Mouse (Mus musculus) hindbrain, postnatal 0 days (tissue): ENCODE results near the gene Gm27235. TPM values are rescaled to one million over a fixed set of nuclear protein-coding genes. Genes with fewer than 3 reads are reported as not detected.
"Not testable (repeated sequence)": the region's sequence is repeated elsewhere in the genome, so short reads cannot be mapped to it uniquely, and the experiment has no call there.

ENCODE experiments used
- ATAC-seq: fragments of 200-750 bp; cut with Nextera tagmentation; 2 replicates; pipeline ENCODE4 v1.8.0; 2017; ENCODE audit warnings: mild to moderate bottlenecking, moderate TSS enrichment, moderate library complexity
- DNase-seq: peaks from one replicate; pipeline ENCODE4 v3.0.0-alpha.2; 2015; ENCODE audit warnings: low spot score
- H3K27ac ChIP-seq: fragments of 300-500 bp; sonication (generic); 2 replicates; pipeline ENCODE4 v1.5.1; 2014; ENCODE audit warnings: mild to moderate bottlenecking
- H3K27me3 ChIP-seq: fragments of 300-500 bp; sonication (generic); 2 replicates; pipeline ENCODE4 v1.6.1; 2014; ENCODE audit warnings: low read length, mixed read lengths; ENCODE audit not compliant: insufficient read depth
- H3K36me3 ChIP-seq: fragments of 300-500 bp; sonication (generic); 2 replicates; pipeline ENCODE4 v1.6.1; 2014; ENCODE audit warnings: low read length, mixed read lengths; ENCODE audit not compliant: insufficient read depth
- H3K4me1 ChIP-seq: fragments of 300-500 bp; sonication (generic); 2 replicates; pipeline ENCODE4 v1.6.1; 2014; ENCODE audit warnings: antibody characterized with exemption, low read length, mixed read lengths; ENCODE audit not compliant: insufficient read depth
- H3K4me2 ChIP-seq: fragments of 300-500 bp; sonication (generic); 2 replicates; pipeline ENCODE4 v1.6.1; 2014; ENCODE audit warnings: low read depth, mild to moderate bottlenecking, low read length, moderate library complexity, mixed read lengths
- H3K4me3 ChIP-seq: fragments of 300-500 bp; sonication (generic); 2 replicates; pipeline ENCODE4 v1.5.1; 2014; ENCODE audit warnings: low read length
- H3K9ac ChIP-seq: fragments of 300-500 bp; sonication (generic); replicated peaks from 2 replicates; pipeline ENCODE4 v1.6.1; 2014; ENCODE audit warnings: mild to moderate bottlenecking, low read length, moderate library complexity, mixed read lengths
- H3K9me3 ChIP-seq: fragments of 300-500 bp; sonication (generic); 2 replicates; pipeline ENCODE4 v1.6.1; 2016; ENCODE audit warnings: low read length, mixed read lengths
- CTCF ChIP-seq: IDR thresholded peaks from 2 replicates; pipeline ENCODE4 v1.5.1; 2016; ENCODE audit warnings: antibody characterized with exemption, control low read depth, low read depth
- WGBS: fragments of 180-500 bp; shearing (Covaris S2); extraction: QIAGEN DNeasy Blood & Tissue Kit; methylation state at CpG from one replicate; pipeline ENCODE4 v1.1.7; 2014; 5-methylcytosine and 5-hydroxymethylcytosine counted together
- polyA plus RNA-seq: library from polyadenylated mRNA; unstranded; fragments of >200 nt; fragmentation: Nextera tagmentation; extraction: Ambion mirVana; gene quantifications from 2 replicates; pipeline ENCODE4 v1.2.1, GENCODE M21; 2015
- total RNA-seq: library from RNA; depleted of rRNA; stranded (reverse); fragments of >200 nt; gene quantifications from 2 replicates; pipeline ENCODE4 v1.2.3, GENCODE M21; 2014; rRNA removed

Gene Gm27235
- total RNA-seq (not detected in 2 replicates), polyA plus RNA-seq (not detected in 2 replicates)

DNA sequence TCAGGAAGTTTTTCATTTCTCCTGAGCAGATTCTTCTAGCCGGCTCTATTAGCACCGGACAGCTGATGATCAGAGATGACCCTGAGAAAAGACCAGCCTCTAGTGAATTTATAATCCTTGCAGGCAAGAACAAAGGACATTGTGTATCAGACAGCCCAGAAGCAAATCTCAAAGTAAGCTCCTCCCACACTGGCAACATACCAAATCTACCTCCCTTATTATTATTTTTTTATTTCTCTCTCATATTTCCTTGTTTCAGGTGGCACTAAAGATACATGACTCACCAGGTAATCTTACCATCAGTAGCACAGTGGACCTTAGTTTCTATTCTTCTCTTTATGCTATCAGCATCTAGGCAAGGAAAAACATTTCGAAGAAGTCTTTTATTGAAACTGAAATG lies at the start of gene Gm27235, which contains the start of gene D730048I06Rik:
Gm27235 (minus strand) TSS at position 101 of the 400 bp plus-strand sequence.
D730048I06Rik (minus strand) TSS at position 112 of the 400 bp plus-strand sequence.
- H3K27me3 ChIP-seq: no peaks in the 10 kb centered on the region
- no peak within 1 kb of the TSS for H3K4me3 ChIP-seq
- H3K36me3 ChIP-seq: no peaks in the 10 kb centered on the region
- peaks cover 11% of the 10 kb centered on the region; the same call in 1 of the 2 replicates for H3K9me3 ChIP-seq
- 92% methylated on average over 3 of the region's 3 CpGs for WGBS
- H3K27ac ChIP-seq: no peak within 1 kb of the TSS
- H3K4me2 ChIP-seq: no peak within 1 kb of the TSS
- TF ChIP-seq CTCF: no peak
- no peak within 1 kb of the TSS for H3K9ac ChIP-seq
- DNase-seq (no peak), ATAC-seq (no peak)
- H3K4me1 ChIP-seq: no peaks in the 10 kb centered on the region

- H3K4me1 ChIP-seq, H3K27ac ChIP-seq, H3K4me3 ChIP-seq, H3K36me3 ChIP-seq, H3K27me3 ChIP-seq, H3K4me2 ChIP-seq, H3K9ac ChIP-seq, DNase-seq, H3K9me3 ChIP-seq, ATAC-seq: not testable (repeated sequence)
- WGBS: 94% methylated on average over 15 of the region's 15 CpGs
Observed at GRCm38 (mm10) chr9:35817881-35818280, 28.0 kb upstream of the Gm27235 start.

GRCm38 (mm10) chr9:35798146-35798545 lies 8.2 kb upstream of the Gm27235 start:
- no peak for TF ChIP-seq CTCF
- H3K4me2 ChIP-seq: no peak overlapping the region
- H3K4me3 ChIP-seq: no peak overlapping the region
- H3K4me1 ChIP-seq: no peaks in the 10 kb centered on the region
- H3K27me3 ChIP-seq: no peaks in the 10 kb centered on the region
- H3K36me3 ChIP-seq: no peaks in the 10 kb centered on the region
- no peak for DNase-seq
- ATAC-seq: no peak
- H3K9ac ChIP-seq: no peak overlapping the region
- H3K27ac ChIP-seq: no peak overlapping the region
- no peaks in the 10 kb centered on the region for H3K9me3 ChIP-seq

GRCm38 (mm10) chr9:35778009-35778408 lies 11.9 kb downstream of the Gm27235 start, which contains the start of gene Gm17727:
TSS of gene Gm17727 (minus strand) at chr9:35778109.
- no peak within 1 kb of the TSS for H3K4me3 ChIP-seq
- WGBS: 64% methylated on average over 3 of the region's 3 CpGs

GRCm38 (mm10) chr9:35756843-35757242 lies 33.1 kb downstream of the Gm27235 start:
- no peak overlapping the region for H3K4me2 ChIP-seq
- no peak overlapping the region for H3K4me3 ChIP-seq
- no peak for TF ChIP-seq CTCF
- no peaks in the 10 kb centered on the region for H3K27me3 ChIP-seq
- no peak for ATAC-seq
- DNase-seq: no peak
- no peak overlapping the region for H3K9ac ChIP-seq
- H3K36me3 ChIP-seq: no peaks in the 10 kb centered on the region
- H3K9me3 ChIP-seq: no peaks in the 10 kb centered on the region
- no peak overlapping the region for H3K27ac ChIP-seq
- H3K4me1 ChIP-seq: no peaks in the 10 kb centered on the region

More at GRCm38 (mm10) chr9:35778009-35778408, 11.9 kb downstream of the Gm27235 start, which contains the start of gene Gm17727:
- no peaks in the 10 kb centered on the region for H3K36me3 ChIP-seq
- DNase-seq (no peak), ATAC-seq (no peak)
- H3K4me1 ChIP-seq: no peaks in the 10 kb centered on the region
- H3K4me2 ChIP-seq: no peak within 1 kb of the TSS
- no peak within 1 kb of the TSS for H3K9ac ChIP-seq
- peaks cover 5% of the 10 kb centered on the region; the same call in 1 of the 2 replicates for H3K9me3 ChIP-seq
- TF ChIP-seq CTCF: no peak
- H3K27ac ChIP-seq: no peak within 1 kb of the TSS
- no peaks in the 10 kb centered on the region for H3K27me3 ChIP-seq

GRCm38 (mm10) chr9:35740749-35741148 lies 49.2 kb downstream of the Gm27235 start, which contains the start of gene Gm17677:
TSS of gene Gm17677 (plus strand) at chr9:35741049.
- Histone ChIP-seq H3K9me3 (no peaks in the 10 kb centered on the region), H3K4me3 (no peak within 1 kb of the TSS), H3K36me3 (no peaks in the 10 kb centered on the region), H3K4me2 (no peak within 1 kb of the TSS), H3K9ac (no peak within 1 kb of the TSS), H3K4me1 (no peaks in the 10 kb centered on the region), H3K27ac (no peak within 1 kb of the TSS), H3K27me3 (no peaks in the 10 kb centered on the region)
- TF ChIP-seq CTCF: no peak
- ATAC-seq (no peak), DNase-seq (no peak)

Other genes starting within 250 kb of the Gm27235 start
- gene Ddx25, start 231.6 kb downstream of the Gm27235 start, total RNA-seq: 19.7 and 19.8 TPM in 2 replicates
- 23.3 and 24.4 TPM in 2 replicates for gene Ddx25, start 231.6 kb downstream of the Gm27235 start, polyA plus RNA-seq
- gene Pus3, start 231.5 kb downstream of the Gm27235 start, total RNA-seq: 8.3 and 10.2 TPM in 2 replicates
- gene Pus3, start 231.5 kb downstream of the Gm27235 start, polyA plus RNA-seq: 12.2 and 13.7 TPM in 2 replicates
- gene Pate2, start 219.8 kb downstream of the Gm27235 start, total RNA-seq: 0.47 and 0.79 TPM in 2 replicates
- gene Pate2, start 219.8 kb downstream of the Gm27235 start, polyA plus RNA-seq: 0.41 and 0.67 TPM in 2 replicates
- gene Hyls1, start 219.7 kb downstream of the Gm27235 start, total RNA-seq: 9.6 and 9.7 TPM in 2 replicates
- 9.5 and 11.8 TPM in 2 replicates for gene Hyls1, start 219.7 kb downstream of the Gm27235 start, polyA plus RNA-seq
- not detected in 2 replicates for gene Pate4, start 178.2 kb downstream of the Gm27235 start, total RNA-seq
- gene Pate4, start 178.2 kb downstream of the Gm27235 start, polyA plus RNA-seq: not detected in 2 replicates
- not detected in 2 replicates for gene Pate3, start 141.9 kb downstream of the Gm27235 start, total RNA-seq
- gene Pate3, start 141.9 kb downstream of the Gm27235 start, polyA plus RNA-seq: not detected in 2 replicates
- gene Pate1, start 102.7 kb downstream of the Gm27235 start, total RNA-seq: not detected in 2 replicates
- not detected in 2 replicates for gene Pate1, start 102.7 kb downstream of the Gm27235 start, polyA plus RNA-seq
- not detected in 2 replicates for gene Gm17677, start 49.1 kb downstream of the Gm27235 start, total RNA-seq
- not detected in 2 replicates for gene Gm17677, start 49.1 kb downstream of the Gm27235 start, polyA plus RNA-seq
- gene Gm17727, start 12.0 kb downstream of the Gm27235 start, total RNA-seq: not detected in 2 replicates
- gene Gm17727, start 12.0 kb downstream of the Gm27235 start, polyA plus RNA-seq: not detected in 2 replicates
- gene D730048I06Rik, start within 50 bp of the Gm27235 start, total RNA-seq: not detected in 2 replicates
- not detected in 2 replicates for gene D730048I06Rik, start within 50 bp of the Gm27235 start, polyA plus RNA-seq
- gene 9230110F15Rik, start 54.0 kb upstream of the Gm27235 start, total RNA-seq: not detected in 2 replicates
- gene 9230110F15Rik, start 54.0 kb upstream of the Gm27235 start, polyA plus RNA-seq: not detected in 2 replicates
- gene 9230113P08Rik, start 118.3 kb upstream of the Gm27235 start, total RNA-seq: not detected in 2 replicates
- not detected in 2 replicates for gene 9230113P08Rik, start 118.3 kb upstream of the Gm27235 start, polyA plus RNA-seq